Mouse (Mus musculus): Measurements from ENCODE around the gene Abca7.

DNA sequence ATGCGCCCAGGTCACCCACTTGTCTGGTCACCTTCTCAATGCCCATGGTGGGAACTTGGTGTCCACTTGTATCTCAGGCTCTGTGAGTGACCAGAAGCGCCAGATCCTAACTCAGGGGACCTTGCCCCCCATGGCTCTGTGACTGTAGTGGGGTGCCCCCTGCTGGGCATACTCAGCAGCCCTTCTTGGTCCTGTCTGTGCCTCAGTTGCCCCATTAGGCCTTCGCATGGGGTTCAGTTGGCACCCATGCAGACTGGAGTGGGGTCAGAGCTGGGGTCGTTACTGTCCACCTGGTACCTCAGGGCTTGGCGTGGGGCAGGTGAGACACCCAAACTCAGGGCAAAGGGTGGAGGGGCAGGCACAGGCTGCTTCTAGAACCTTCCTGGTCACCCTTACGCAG is 42.3 kb upstream of the Abca7 start:
- TF ChIP-seq CTCF (IDR thresholded peaks at IDR 0.05; ENCODE audit: low read depth): peak; percentile 79
- TF ChIP-seq EP300 (optimal IDR thresholded peaks at IDR 0.05): no peak
